Mouse (Mus musculus) kidney, postnatal 10 days (tissue): ENCODE measurements at regions not wholly inside any gene's neighbourhood (a gene's known extent, or its start where the extent isn't known, plus 50 kb on each side); places are given as distances from the start of the nearest gene placed in this dataset.

Experiments used
- DNase-seq: peaks from one replicate; pipeline ENCODE4 v3.0.0; 2021; ENCODE audit warnings: mixed read lengths

- no peak for DNase-seq
Measured at GRCm38 (mm10) chr15:39998063-39998462, 136.1 kb upstream of the 9330182O14Rik start.

GRCm38 (mm10) chr15:40000022-40000421 lies 134.1 kb upstream of the 9330182O14Rik start:
- no peak for DNase-seq

- no peak for DNase-seq
Measured at GRCm38 (mm10) chr15:40005096-40005495, 129.1 kb upstream of the 9330182O14Rik start.

- no peak for DNase-seq
Measured at GRCm38 (mm10) chr15:40007844-40008243, 126.3 kb upstream of the 9330182O14Rik start.

- DNase-seq = no peak
Measured at GRCm38 (mm10) chr15:40013833-40014232, 120.3 kb upstream of the 9330182O14Rik start.

GRCm38 (mm10) chr15:40017019-40017418 lies 117.1 kb upstream of the 9330182O14Rik start:
- no peak for DNase-seq

GRCm38 (mm10) chr15:40017597-40017996 lies 116.6 kb upstream of the 9330182O14Rik start:
- no peak for DNase-seq

GRCm38 (mm10) chr15:40018047-40018791 lies 115.9 kb upstream of the 9330182O14Rik start:
- no peak for DNase-seq

GRCm38 (mm10) chr15:40018792-40019151 lies 115.4 kb upstream of the 9330182O14Rik start:
- no peak for DNase-seq

- no peak for DNase-seq
Measured at GRCm38 (mm10) chr15:40019226-40019625, 114.9 kb upstream of the 9330182O14Rik start.

GRCm38 (mm10) chr15:40020097-40020496 lies 114.1 kb upstream of the 9330182O14Rik start:
- no peak for DNase-seq

GRCm38 (mm10) chr15:40020646-40021045 lies 113.5 kb upstream of the 9330182O14Rik start:
- DNase-seq = no peak

- DNase-seq = no peak
Measured at GRCm38 (mm10) chr15:40023195-40023594, 111.0 kb upstream of the 9330182O14Rik start.

GRCm38 (mm10) chr15:40032088-40032487 lies 102.1 kb upstream of the 9330182O14Rik start:
- no peak for DNase-seq

- DNase-seq = peak; percentile 8
Measured at GRCm38 (mm10) chr15:40036181-40036580, 98.0 kb upstream of the 9330182O14Rik start.

- DNase-seq = no peak
Measured at GRCm38 (mm10) chr15:40037266-40037665, 96.9 kb upstream of the 9330182O14Rik start.

GRCm38 (mm10) chr15:40046219-40046618 lies 87.9 kb upstream of the 9330182O14Rik start:
- no peak for DNase-seq

- no peak for DNase-seq
Measured at GRCm38 (mm10) chr15:40047100-40047499, 87.1 kb upstream of the 9330182O14Rik start.

- no peak for DNase-seq
Measured at GRCm38 (mm10) chr15:40068051-40068450, 66.1 kb upstream of the 9330182O14Rik start.

GRCm38 (mm10) chr15:40075334-40075893 lies 58.8 kb upstream of the 9330182O14Rik start:
- DNase-seq = peak; percentile 38

- DNase-seq = no peak
Measured at GRCm38 (mm10) chr15:40079872-40080271, 54.3 kb upstream of the 9330182O14Rik start.
